Mouse (Mus musculus): ENCODE results near the gene Usp37. TPM values are rescaled to one million over a fixed set of nuclear protein-coding genes. Genes with fewer than 3 reads are reported as not detected.

Usp37 gene
- total and polyA plus RNA-seq, 2 experiments from 2014 or later: 17.6 to 32.8 TPM

DNA sequence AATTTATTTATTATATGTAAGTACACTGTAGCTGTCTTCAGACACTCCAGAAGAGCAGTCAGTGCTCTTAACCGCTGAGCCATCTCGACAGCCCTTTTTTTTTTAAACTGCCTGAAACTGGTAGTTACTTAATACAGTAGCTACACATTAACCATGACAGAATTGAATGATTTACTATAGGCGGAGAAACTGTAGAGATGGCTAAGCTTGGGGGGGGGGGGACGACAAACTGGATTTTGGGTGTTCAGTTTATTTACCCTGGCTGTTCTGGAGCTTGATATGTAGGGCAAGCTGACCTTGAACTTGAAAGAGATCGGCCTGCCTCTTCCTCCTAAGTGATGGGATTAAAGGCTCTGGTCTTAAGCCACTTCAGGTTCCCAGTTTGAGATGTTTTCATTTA, 32.8 kb downstream of the Usp37 start:
- Histone ChIP-seq H3K27me3 (ENCODE audit: insufficient read depth, low read length) (no peaks in the 10 kb centered on the region), H3K27ac (ENCODE audit: low read depth, low read length) (no peak overlapping the region), H3K36me3 (ENCODE audit: insufficient read depth) (no peaks in the 10 kb centered on the region), H3K9me3 (ENCODE audit: low read length) (no peaks in the 10 kb centered on the region), H3K4me2 (ENCODE audit: low read depth) (no peak overlapping the region), H3K9ac (no peak overlapping the region), H3K4me1 (ENCODE audit: insufficient read depth) (0 out of 2 replicates have a peak, but pooled peaks cover 9% of the 10 kb centered on the region), H3K4me3 (ENCODE audit: low read depth, low read length) (no peak overlapping the region)
- ATAC-seq (no peak), DNase-seq (no peak)
- WGBS: 98% methylated on average over 5 of the region's 5 CpGs
- no peak for TF ChIP-seq CTCF (IDR thresholded peaks at IDR 0.05; ENCODE audit: low read depth)

DNA sequence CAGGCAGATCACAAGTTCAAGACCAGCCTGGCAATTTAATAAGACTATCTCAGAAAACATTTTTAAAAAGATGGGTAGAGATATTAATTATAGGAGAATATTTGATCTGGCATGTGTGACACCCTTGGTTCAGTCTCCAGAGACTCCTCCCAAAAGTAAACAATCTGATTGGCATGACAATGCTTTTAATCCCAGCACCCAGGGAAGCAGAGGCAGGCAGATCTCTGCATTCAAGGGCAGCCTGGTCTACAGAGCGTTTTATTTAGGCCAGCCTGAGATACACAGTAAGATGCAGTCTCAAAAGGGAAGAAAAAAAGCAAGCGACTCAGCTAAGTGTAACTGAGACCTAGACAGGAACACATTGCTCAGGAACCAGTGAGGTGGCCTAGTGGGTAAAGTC, 36.3 kb downstream of the Usp37 start:
- H3K9ac ChIP-seq: no peak overlapping the region
- peak overlapping the region; percentile 77; the same call in 1 of the 2 replicates for H3K4me2 ChIP-seq (ENCODE audit: low read depth)
- H3K9me3 ChIP-seq (ENCODE audit: low read length): no peaks in the 10 kb centered on the region
- H3K4me1 ChIP-seq (ENCODE audit: insufficient read depth): peaks cover 18% of the 10 kb centered on the region; the same call in 1 of the 2 replicates
- ATAC-seq: no peak
- H3K36me3 ChIP-seq (ENCODE audit: insufficient read depth): no peaks in the 10 kb centered on the region
- no peak for TF ChIP-seq CTCF (IDR thresholded peaks at IDR 0.05; ENCODE audit: low read depth)
- no peaks in the 10 kb centered on the region for H3K27me3 ChIP-seq (ENCODE audit: insufficient read depth, low read length)
- DNase-seq: no peak
- no peak overlapping the region for H3K27ac ChIP-seq (ENCODE audit: low read depth, low read length)
- H3K4me3 ChIP-seq (ENCODE audit: low read depth, low read length): no peak overlapping the region
- 94% methylated on average over 2 of the region's 2 CpGs for WGBS

DNA sequence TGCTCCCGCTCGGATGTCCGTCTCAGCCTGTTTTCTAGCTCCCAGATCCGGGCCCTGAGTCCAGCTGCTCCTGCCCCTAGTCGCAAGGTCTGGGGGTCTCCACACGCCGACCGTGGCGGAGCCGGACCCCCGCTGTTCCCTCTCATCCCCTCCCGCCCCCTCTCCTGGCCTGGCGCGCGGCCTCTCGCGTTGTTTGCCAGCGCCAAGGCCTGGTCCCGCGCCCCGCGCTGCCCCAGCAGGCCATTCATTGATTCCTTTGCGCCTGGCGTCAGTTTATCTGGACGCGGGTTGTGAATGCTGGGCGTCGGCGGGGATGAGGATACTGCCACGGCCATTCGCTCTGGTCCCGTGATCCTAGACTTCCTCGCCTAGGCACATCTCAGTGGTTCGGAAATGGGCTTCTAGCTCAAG, 37.6 kb downstream of the Usp37 start:
- Histone ChIP-seq H3K4me3 (ENCODE audit: low read depth, low read length) (peak overlapping the region; percentile 78), H3K4me1 (ENCODE audit: insufficient read depth) (peaks cover 18% of the 10 kb centered on the region; the same call in 1 of the 2 replicates), H3K27ac (ENCODE audit: low read depth, low read length) (peak overlapping the region; percentile 82), H3K9ac (peak overlapping the region; percentile 90), H3K36me3 (ENCODE audit: insufficient read depth) (no peaks in the 10 kb centered on the region), H3K27me3 (ENCODE audit: insufficient read depth, low read length) (no peaks in the 10 kb centered on the region), H3K9me3 (ENCODE audit: low read length) (no peaks in the 10 kb centered on the region), H3K4me2 (ENCODE audit: low read depth) (peak overlapping the region; percentile 77)
- DNase-seq: peak; percentile 64
- ATAC-seq: peak; percentile 5; the same call in 1 of the 2 replicates
- TF ChIP-seq CTCF (IDR thresholded peaks at IDR 0.05; ENCODE audit: low read depth): no peak
- WGBS: 1% methylated on average over 34 of the region's 34 CpGs

DNA sequence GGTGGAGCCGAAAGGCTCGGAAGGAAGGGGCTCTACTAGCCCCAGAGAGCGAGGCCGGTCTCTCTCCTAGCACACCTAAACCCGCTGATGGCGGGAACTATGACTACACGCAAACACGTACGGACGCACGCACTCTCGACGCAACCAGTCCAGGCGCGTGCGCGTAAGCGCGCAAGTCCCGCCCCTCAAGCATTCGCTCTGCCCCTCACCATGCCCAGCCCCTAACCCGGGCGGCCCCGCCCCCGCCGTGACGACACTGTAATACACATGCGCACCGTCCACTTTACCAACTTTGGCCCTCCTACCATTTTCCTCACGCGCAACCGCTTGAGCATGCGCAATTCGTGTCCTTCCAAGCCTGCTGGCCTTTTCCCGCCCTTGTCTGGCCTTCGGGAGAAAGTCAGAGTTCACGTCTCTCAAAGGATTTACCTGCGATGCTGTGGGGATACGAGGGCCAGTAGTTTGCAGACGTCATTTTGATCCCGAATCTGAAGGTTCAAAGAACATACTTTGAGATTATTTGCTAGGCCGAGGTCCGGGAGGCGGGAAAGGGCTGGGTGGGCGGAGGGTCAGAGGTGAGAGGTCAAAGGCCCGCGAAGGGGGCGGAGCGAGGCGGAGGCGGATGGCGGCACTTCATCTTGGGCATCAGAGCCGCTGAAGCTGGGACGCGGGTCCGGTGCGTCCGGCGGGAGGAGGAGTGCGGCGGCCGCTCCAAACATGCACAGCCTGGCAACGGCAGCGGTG, 38.2 kb downstream of the Usp37 start, which contains the start of gene Cnot9:
Cnot9 (plus strand) TSS at position 338 of the 744 bp plus-strand sequence.
- peak within 1 kb of the TSS; percentile 90 for H3K9ac ChIP-seq
- no peaks in the 10 kb centered on the region for H3K9me3 ChIP-seq (ENCODE audit: low read length)
- H3K4me3 ChIP-seq (ENCODE audit: low read depth, low read length): peak within 1 kb of the TSS; percentile 78
- peak within 1 kb of the TSS; percentile 82 for H3K27ac ChIP-seq (ENCODE audit: low read depth, low read length)
- under 1% methylated on average over 64 of the region's 64 CpGs for WGBS
- DNase-seq: peak; percentile 100
- peak; percentile 100 for ATAC-seq
- peaks cover 18% of the 10 kb centered on the region; the same call in 1 of the 2 replicates for H3K4me1 ChIP-seq (ENCODE audit: insufficient read depth)
- H3K27me3 ChIP-seq (ENCODE audit: insufficient read depth, low read length): no peaks in the 10 kb centered on the region
- no peaks in the 10 kb centered on the region for H3K36me3 ChIP-seq (ENCODE audit: insufficient read depth)
- TF ChIP-seq CTCF (IDR thresholded peaks at IDR 0.05; ENCODE audit: low read depth): no peak
- H3K4me2 ChIP-seq (ENCODE audit: low read depth): peak within 1 kb of the TSS; percentile 77

DNA sequence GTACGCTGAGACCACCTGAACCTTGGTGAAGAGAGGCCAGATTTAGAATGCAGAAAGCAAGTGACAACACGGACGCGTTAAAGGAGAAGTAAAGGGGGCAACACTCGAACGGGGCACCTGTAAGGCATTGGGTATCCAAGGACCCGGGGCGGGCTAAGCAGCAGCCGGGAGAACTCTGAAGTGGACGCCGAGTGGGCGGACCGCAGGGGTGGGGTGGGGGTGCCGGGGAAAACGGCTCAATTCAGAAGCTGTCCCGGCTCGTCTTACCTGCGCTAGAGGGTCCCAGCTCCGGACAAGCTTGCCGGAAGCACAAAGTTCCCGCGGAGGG, 38.7 kb downstream of the Usp37 start:
- H3K9me3 ChIP-seq (ENCODE audit: low read length): no peaks in the 10 kb centered on the region
- H3K4me3 ChIP-seq (ENCODE audit: low read depth, low read length): peak overlapping the region; percentile 78
- H3K4me1 ChIP-seq (ENCODE audit: insufficient read depth): peaks cover 18% of the 10 kb centered on the region; the same call in 1 of the 2 replicates
- DNase-seq (no peak), ATAC-seq (peak; percentile 36)
- peak overlapping the region; percentile 61 for H3K9ac ChIP-seq
- no peaks in the 10 kb centered on the region for H3K27me3 ChIP-seq (ENCODE audit: insufficient read depth, low read length)
- no peak for TF ChIP-seq CTCF (IDR thresholded peaks at IDR 0.05; ENCODE audit: low read depth)
- H3K27ac ChIP-seq (ENCODE audit: low read depth, low read length): no peak overlapping the region
- WGBS: under 1% methylated on average over 22 of the region's 22 CpGs
- H3K4me2 ChIP-seq (ENCODE audit: low read depth): peak overlapping the region; percentile 65
- H3K36me3 ChIP-seq (ENCODE audit: insufficient read depth): no peaks in the 10 kb centered on the region

DNA sequence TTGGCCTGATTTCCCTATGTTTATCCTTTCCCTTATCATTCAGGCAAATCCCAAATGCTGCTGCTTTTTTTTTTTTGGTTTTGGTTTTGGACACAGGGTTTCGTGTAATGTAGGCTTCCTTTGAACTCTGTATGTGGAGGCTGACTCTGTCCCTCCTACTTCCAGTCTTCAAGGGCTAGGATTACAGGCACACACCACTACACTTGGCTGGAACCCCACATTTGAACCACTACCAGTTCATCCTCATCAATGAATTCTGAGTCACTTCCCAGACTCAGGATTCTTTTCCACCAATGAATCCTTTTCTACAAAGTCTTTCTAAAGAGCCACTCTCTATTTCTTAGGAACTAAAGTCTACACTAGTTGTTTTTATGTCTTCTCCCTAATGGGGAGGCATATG, 43.0 kb downstream of the Usp37 start:
- no peak overlapping the region for H3K9ac ChIP-seq
- no peaks in the 10 kb centered on the region for H3K36me3 ChIP-seq (ENCODE audit: insufficient read depth)
- H3K27ac ChIP-seq (ENCODE audit: low read depth, low read length): no peak overlapping the region
- ATAC-seq (no peak), DNase-seq (no peak)
- H3K4me2 ChIP-seq (ENCODE audit: low read depth): no peak overlapping the region
- H3K4me1 ChIP-seq (ENCODE audit: insufficient read depth): peaks cover 9% of the 10 kb centered on the region; the same call in 1 of the 2 replicates
- no peaks in the 10 kb centered on the region for H3K27me3 ChIP-seq (ENCODE audit: insufficient read depth, low read length)
- no peaks in the 10 kb centered on the region for H3K9me3 ChIP-seq (ENCODE audit: low read length)
- WGBS: 70% methylated on average over 1 of the region's 1 CpGs
- no peak for TF ChIP-seq CTCF (IDR thresholded peaks at IDR 0.05; ENCODE audit: low read depth)
- H3K4me3 ChIP-seq (ENCODE audit: low read depth, low read length): no peak overlapping the region

DNA sequence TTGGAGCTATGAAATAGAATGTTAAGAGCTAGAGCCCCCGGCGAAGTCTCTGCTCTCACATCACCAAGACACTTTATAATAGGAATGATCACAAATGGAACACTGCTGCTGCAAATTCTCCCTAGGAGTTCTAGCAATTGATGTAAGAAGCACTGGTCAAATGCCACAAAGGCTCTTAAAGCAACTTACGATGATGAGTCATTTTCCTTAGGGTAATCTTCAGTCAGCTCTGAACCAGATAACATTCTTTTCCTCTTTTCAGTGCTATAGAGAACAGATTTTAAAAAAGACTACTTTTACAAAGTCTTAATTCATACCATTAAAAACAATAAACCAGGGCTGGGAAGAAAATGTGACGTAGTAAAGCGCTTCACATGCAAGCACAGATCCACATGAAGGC, 58.3 kb downstream of the Usp37 start:
- Histone ChIP-seq H3K4me2 (ENCODE audit: low read depth) (no peak overlapping the region), H3K9ac (no peak overlapping the region), H3K27me3 (ENCODE audit: insufficient read depth, low read length) (no peaks in the 10 kb centered on the region), H3K4me3 (ENCODE audit: low read depth, low read length) (no peak overlapping the region), H3K27ac (ENCODE audit: low read depth, low read length) (no peak overlapping the region), H3K4me1 (ENCODE audit: insufficient read depth) (no peaks in the 10 kb centered on the region), H3K9me3 (ENCODE audit: low read length) (no peaks in the 10 kb centered on the region), H3K36me3 (ENCODE audit: insufficient read depth) (peaks cover 62% of the 10 kb centered on the region)
- no peak for TF ChIP-seq CTCF (IDR thresholded peaks at IDR 0.05; ENCODE audit: low read depth)
- DNase-seq (no peak), ATAC-seq (no peak)
- 93% methylated on average over 5 of the region's 5 CpGs for WGBS
